34 mouse cellular contexts compared by ENCODE assay signal in genomic region chr11:116895402-116895801, GRCm38 (mm10). TPM values are rescaled to one million over a fixed set of nuclear protein-coding genes. Genes with fewer than 3 reads are reported as not detected.
"Had no signal": no experiment of that assay in that cellular context is flagged by ENCODE, and none has a peak within 500 bp of the region (broad histone marks: within the 10 kb centered on the region; RNA-seq: fewer than 3 reads in every experiment).

No protein-coding gene starts in this region.

- ATAC-seq: hindbrain, embryonic 16.5 days; hindbrain, postnatal 0 days; inflammation-experienced regulatory T-cells, adult 6 months; intestine, embryonic 15.5 days; intestine, embryonic 16.5 days; intestine, postnatal 0 days had no signal

- H3K36me3 ChIP-seq: heart, embryonic 10.5 days; heart, embryonic 12.5 days; heart, embryonic 13.5 days; heart, embryonic 15.5 days; hindbrain, embryonic 10.5 days; hindbrain, embryonic 12.5 days; hindbrain, embryonic 13.5 days; hindbrain, embryonic 15.5 days; intestine, embryonic 15.5 days; kidney, embryonic 15.5 days had no signal

- H3K9me3 ChIP-seq: heart, embryonic 10.5 days; heart, embryonic 12.5 days; heart, embryonic 13.5 days; heart, embryonic 15.5 days; hindbrain, embryonic 10.5 days; hindbrain, embryonic 12.5 days; hindbrain, embryonic 13.5 days; hindbrain, embryonic 15.5 days; intestine, embryonic 15.5 days; kidney, embryonic 15.5 days had no signal

- H3K4me1 ChIP-seq: heart, embryonic 13.5 days; hindbrain, embryonic 12.5 days had no signal

- H3K9ac ChIP-seq: heart, embryonic 12.5 days; heart, embryonic 13.5 days; heart, embryonic 15.5 days; hindbrain, embryonic 12.5 days; hindbrain, embryonic 13.5 days; hindbrain, embryonic 15.5 days; intestine, embryonic 15.5 days; kidney, embryonic 15.5 days had no signal

- H3K27me3 ChIP-seq: heart, embryonic 15.5 days; hindbrain, embryonic 13.5 days; hindbrain, embryonic 15.5 days had no signal

- DNase-seq: heart, postnatal 10 days; heart, postnatal 14 days; heart, postnatal 36 days; heart, postnatal 4 days; kidney, adult 11 months; kidney, adult 18-20 months; kidney, adult 2 months; kidney, adult 8-10 months; kidney, adult 9 months; kidney, postnatal 10 days; kidney, postnatal 14 days; kidney, postnatal 25 days; kidney, postnatal 36 days; kidney, postnatal 4 days; layer of hippocampus, adult 9-11 months; layer of hippocampus, postnatal 36 days had no signal

- H3K27ac ChIP-seq: heart, embryonic 10.5 days; heart, embryonic 13.5 days; heart, embryonic 15.5 days; hindbrain, embryonic 10.5 days; hindbrain, embryonic 12.5 days; hindbrain, embryonic 13.5 days; hindbrain, embryonic 15.5 days; hindbrain, postnatal 0 days; intestine, embryonic 15.5 days; kidney, embryonic 15.5 days; kidney, postnatal 0 days; layer of hippocampus, adult 2 months had no signal

- H3K4me3 ChIP-seq: heart, embryonic 10.5 days; heart, embryonic 12.5 days; heart, embryonic 13.5 days; heart, embryonic 15.5 days; hindbrain, embryonic 10.5 days; hindbrain, embryonic 12.5 days; hindbrain, embryonic 13.5 days; hindbrain, embryonic 15.5 days; intestine, embryonic 15.5 days; kidney, embryonic 15.5 days; layer of hippocampus, adult 2 months had no signal

- H3K4me2 ChIP-seq: heart, embryonic 11.5 days; heart, embryonic 12.5 days; heart, embryonic 13.5 days; heart, embryonic 15.5 days; hindbrain, embryonic 12.5 days; hindbrain, embryonic 13.5 days; hindbrain, embryonic 15.5 days; intestine, embryonic 15.5 days; kidney, embryonic 15.5 days had no signal

RNA-seq across cellular contexts. Expression of gene Mgat5b, which starts 23.3 kb away (rescaled TPM):
- polyA plus RNA-seq: inflammation-experienced regulatory T-cells, adult 6 months had no signal
